Mouse (Mus musculus): ENCODE results near the gene Gpm6a. TPM values are rescaled to one million over a fixed set of nuclear protein-coding genes. Genes with fewer than 3 reads are reported as not detected.
"Not testable (repeated sequence)": the region's sequence is repeated elsewhere in the genome, so short reads cannot be mapped to it uniquely, and the experiment has no call there.

Gpm6a gene
- polyA plus RNA-seq, 1 experiment from 2014 or later: 6.3 TPM

GRCm38 (mm10) chr8:55026661-55027000, 72.0 kb downstream of the Gpm6a start:
- Histone ChIP-seq H3K4me3 (no peak overlapping the region), H3K27me3 (ENCODE audit: insufficient read depth, poor library complexity, severe bottlenecking) (no peaks in the 10 kb centered on the region), H3K36me3 (no peaks in the 10 kb centered on the region), H3K4me1 (no peaks in the 10 kb centered on the region), H3K27ac (no peak overlapping the region), H3K9me3 (no peaks in the 10 kb centered on the region)
- WGBS: 75% methylated on average over 2 of the region's 2 CpGs
- DNase-seq (ENCODE audit: low spot score): no peak

DNA sequence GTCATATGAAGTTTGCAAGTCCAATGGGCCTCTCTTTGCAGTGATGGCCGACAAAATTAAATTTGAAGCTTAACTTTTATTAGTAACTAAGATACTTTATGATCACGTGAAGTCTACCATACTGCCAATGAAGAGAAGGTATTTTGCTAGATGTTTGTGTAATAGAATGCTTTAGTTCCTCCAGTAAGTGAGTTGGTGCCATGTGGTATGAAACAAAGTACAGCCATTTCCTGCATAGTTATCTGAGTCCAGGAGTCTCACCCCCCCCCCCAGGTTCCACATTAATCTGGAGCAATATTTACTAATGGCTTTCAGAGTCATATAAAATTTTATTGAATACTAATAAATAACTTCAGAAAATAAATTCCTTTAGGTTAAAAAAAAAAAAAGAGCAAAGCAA, 73.7 kb downstream of the Gpm6a start:
- 85% methylated on average over 2 of the region's 2 CpGs for WGBS
- DNase-seq (ENCODE audit: low spot score): no peak
- H3K36me3 ChIP-seq: no peaks in the 10 kb centered on the region
- H3K27ac ChIP-seq: no peak overlapping the region
- H3K4me3 ChIP-seq: no peak overlapping the region
- no peaks in the 10 kb centered on the region for H3K4me1 ChIP-seq
- H3K9me3 ChIP-seq: no peaks in the 10 kb centered on the region
- no peaks in the 10 kb centered on the region for H3K27me3 ChIP-seq (ENCODE audit: insufficient read depth, poor library complexity, severe bottlenecking)

- Histone ChIP-seq H3K4me1 (no peaks in the 10 kb centered on the region), H3K36me3 (no peaks in the 10 kb centered on the region), H3K9me3 (no peaks in the 10 kb centered on the region), H3K27ac (no peak overlapping the region), H3K4me3 (no peak overlapping the region), H3K27me3 (ENCODE audit: insufficient read depth, poor library complexity, severe bottlenecking) (no peaks in the 10 kb centered on the region)
- no peak for DNase-seq (ENCODE audit: low spot score)
Observed at GRCm38 (mm10) chr8:55031099-55031498, 76.5 kb downstream of the Gpm6a start.

GRCm38 (mm10) chr8:55034309-55034708, 79.7 kb downstream of the Gpm6a start:
- Histone ChIP-seq H3K4me3 (no peak overlapping the region), H3K27me3 (ENCODE audit: insufficient read depth, poor library complexity, severe bottlenecking) (no peaks in the 10 kb centered on the region)
- no peak for DNase-seq (ENCODE audit: low spot score)

GRCm38 (mm10) chr8:55035416-55035815, 80.8 kb downstream of the Gpm6a start:
- Histone ChIP-seq H3K27ac (no peak overlapping the region), H3K36me3 (no peaks in the 10 kb centered on the region), H3K4me3 (no peak overlapping the region), H3K9me3 (no peaks in the 10 kb centered on the region), H3K4me1 (no peaks in the 10 kb centered on the region), H3K27me3 (ENCODE audit: insufficient read depth, poor library complexity, severe bottlenecking) (no peaks in the 10 kb centered on the region)
- no peak for DNase-seq (ENCODE audit: low spot score)

More at GRCm38 (mm10) chr8:55034309-55034708, 79.7 kb downstream of the Gpm6a start:
- WGBS: 0% methylated on average over 1 of the region's 1 CpGs
- Histone ChIP-seq H3K4me1 (no peaks in the 10 kb centered on the region), H3K9me3 (no peaks in the 10 kb centered on the region), H3K27ac (no peak overlapping the region), H3K36me3 (no peaks in the 10 kb centered on the region)

DNA sequence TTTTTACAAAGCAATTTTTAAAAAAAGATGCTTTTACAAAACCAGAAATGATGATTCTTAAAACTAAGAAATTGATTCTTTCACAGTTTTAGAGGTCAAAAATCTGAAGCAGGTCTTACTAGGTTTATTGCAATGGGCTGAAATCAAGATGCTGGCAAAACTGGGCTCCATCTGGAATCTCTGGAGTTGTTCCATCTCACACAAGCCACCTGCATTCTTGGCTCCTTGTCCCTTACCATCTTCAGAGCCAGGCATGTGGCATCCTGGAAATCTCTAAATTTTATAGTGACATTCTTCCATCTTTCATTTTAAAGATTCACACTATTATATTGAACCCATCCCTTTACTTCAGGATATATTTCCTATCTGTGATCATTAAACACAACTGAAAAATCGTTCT, 88.3 kb downstream of the Gpm6a start:
- no peaks in the 10 kb centered on the region for H3K27me3 ChIP-seq (ENCODE audit: insufficient read depth, poor library complexity, severe bottlenecking)
- no peaks in the 10 kb centered on the region for H3K36me3 ChIP-seq
- DNase-seq (ENCODE audit: low spot score): no peak
- WGBS: 56% methylated on average over 1 of the region's 1 CpGs
- no peaks in the 10 kb centered on the region for H3K4me1 ChIP-seq
- H3K27ac ChIP-seq: no peak overlapping the region
- H3K9me3 ChIP-seq: no peaks in the 10 kb centered on the region
- H3K4me3 ChIP-seq: no peak overlapping the region

- Histone ChIP-seq H3K4me3 (no peak overlapping the region), H3K36me3 (no peaks in the 10 kb centered on the region), H3K4me1 (no peaks in the 10 kb centered on the region), H3K27me3 (ENCODE audit: insufficient read depth, poor library complexity, severe bottlenecking) (no peaks in the 10 kb centered on the region), H3K9me3 (no peaks in the 10 kb centered on the region), H3K27ac (no peak overlapping the region)
- WGBS: 83% methylated on average over 3 of the region's 3 CpGs
- no peak for DNase-seq (ENCODE audit: low spot score)
Observed at GRCm38 (mm10) chr8:55048396-55048795, 93.8 kb downstream of the Gpm6a start.

DNA sequence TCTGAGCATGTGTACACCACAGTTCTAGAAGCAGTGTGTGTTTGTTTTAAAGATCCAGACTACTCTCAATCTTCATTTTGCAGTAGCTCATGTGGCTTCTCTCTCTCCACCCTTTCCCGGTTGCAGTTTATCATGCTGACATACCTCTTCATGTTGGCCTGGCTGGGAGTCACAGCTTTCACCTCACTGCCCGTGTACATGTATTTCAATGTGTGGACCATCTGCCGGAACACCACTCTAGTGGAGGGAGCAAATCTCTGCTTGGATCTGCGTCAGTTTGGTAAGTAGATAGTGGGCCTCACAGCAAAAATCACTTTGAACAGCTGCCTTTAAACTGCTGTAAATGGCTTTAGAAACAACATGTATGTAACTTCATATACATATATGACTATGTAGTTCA, 95.3 kb downstream of the Gpm6a start:
- H3K4me1 ChIP-seq: no peaks in the 10 kb centered on the region
- no peak overlapping the region for H3K4me3 ChIP-seq
- H3K27me3 ChIP-seq (ENCODE audit: insufficient read depth, poor library complexity, severe bottlenecking): no peaks in the 10 kb centered on the region
- no peaks in the 10 kb centered on the region for H3K9me3 ChIP-seq
- no peak for DNase-seq (ENCODE audit: low spot score)
- no peak overlapping the region for H3K27ac ChIP-seq
- no peaks in the 10 kb centered on the region for H3K36me3 ChIP-seq
- WGBS: 80% methylated on average over 4 of the region's 4 CpGs

DNA sequence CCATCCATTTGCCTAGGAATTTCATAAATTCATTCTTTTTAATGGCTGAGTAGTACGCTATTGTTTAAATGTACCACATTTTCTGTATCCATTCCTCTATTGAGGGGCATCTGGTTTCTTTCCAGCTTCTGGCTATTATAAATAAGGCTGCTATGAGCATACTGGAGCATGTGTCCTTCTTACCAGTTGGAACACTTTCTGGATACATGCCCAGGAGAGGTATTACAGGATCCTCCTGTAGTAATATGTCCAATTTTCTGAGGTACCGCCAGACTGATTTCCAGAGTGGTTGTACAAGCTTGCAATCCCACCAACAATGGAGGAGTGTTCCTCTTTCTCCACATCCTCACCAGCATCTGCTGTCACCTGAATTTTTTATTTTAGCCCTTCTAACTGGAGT, 114.2 kb downstream of the Gpm6a start:
- not testable (repeated sequence) for H3K27ac ChIP-seq; DNase-seq (ENCODE audit: low spot score); H3K4me1 ChIP-seq; H3K27me3 ChIP-seq (ENCODE audit: insufficient read depth, poor library complexity, severe bottlenecking); H3K36me3 ChIP-seq; H3K4me3 ChIP-seq; H3K9me3 ChIP-seq
- 82% methylated on average over 2 of the region's 2 CpGs for WGBS

DNA sequence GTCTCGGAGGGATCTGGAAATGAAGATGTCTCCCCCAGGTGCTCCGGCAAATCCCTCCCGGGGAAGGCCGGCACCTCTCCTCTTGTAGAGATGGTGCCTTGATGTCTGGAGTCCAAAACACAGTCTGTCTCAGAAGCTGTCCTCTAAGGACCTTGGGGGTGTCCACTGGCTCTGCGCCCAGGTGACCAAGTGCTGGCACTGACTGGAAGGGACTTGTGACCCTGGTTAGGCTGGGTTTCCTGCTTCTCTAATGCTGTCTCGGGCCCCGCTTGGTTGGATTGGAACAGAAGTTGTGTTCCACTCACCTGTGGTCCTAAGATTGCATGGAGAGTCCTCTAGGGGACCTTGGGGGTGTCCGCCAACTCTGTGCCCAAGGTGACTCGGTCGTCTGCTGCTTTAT, 118.8 kb downstream of the Gpm6a start:
- H3K9me3 ChIP-seq: no peaks in the 10 kb centered on the region
- no peaks in the 10 kb centered on the region for H3K36me3 ChIP-seq
- 85% methylated on average over 10 of the region's 10 CpGs for WGBS
- H3K4me1 ChIP-seq: no peaks in the 10 kb centered on the region
- no peak for DNase-seq (ENCODE audit: low spot score)
- H3K4me3 ChIP-seq: no peak overlapping the region
- H3K27ac ChIP-seq: no peak overlapping the region
- H3K27me3 ChIP-seq (ENCODE audit: insufficient read depth, poor library complexity, severe bottlenecking): no peaks in the 10 kb centered on the region

DNA sequence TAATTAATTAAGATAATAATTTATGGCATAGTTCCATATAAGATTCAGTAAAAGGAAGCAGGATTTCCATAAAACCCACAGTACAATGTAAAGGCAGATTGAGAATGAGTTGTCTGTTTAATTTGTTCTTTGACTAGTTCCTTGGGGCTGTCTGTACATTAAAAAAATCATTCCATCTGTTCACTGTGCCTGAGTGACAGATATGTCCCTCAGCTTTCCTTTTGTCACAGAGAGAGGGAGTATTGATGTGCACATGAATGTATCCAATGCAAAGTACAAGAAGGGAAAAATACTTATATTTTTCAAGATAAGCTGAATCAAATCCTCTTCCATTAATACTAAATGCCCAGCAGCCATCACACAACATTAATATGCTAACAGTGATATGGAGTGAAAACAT, 147.6 kb downstream of the Gpm6a start:
- H3K36me3 ChIP-seq: no peaks in the 10 kb centered on the region
- H3K27ac ChIP-seq: no peak overlapping the region
- H3K27me3 ChIP-seq (ENCODE audit: insufficient read depth, poor library complexity, severe bottlenecking): no peaks in the 10 kb centered on the region
- no peak for DNase-seq (ENCODE audit: low spot score)
- H3K4me1 ChIP-seq: no peaks in the 10 kb centered on the region
- no peaks in the 10 kb centered on the region for H3K9me3 ChIP-seq
- no peak overlapping the region for H3K4me3 ChIP-seq

DNA sequence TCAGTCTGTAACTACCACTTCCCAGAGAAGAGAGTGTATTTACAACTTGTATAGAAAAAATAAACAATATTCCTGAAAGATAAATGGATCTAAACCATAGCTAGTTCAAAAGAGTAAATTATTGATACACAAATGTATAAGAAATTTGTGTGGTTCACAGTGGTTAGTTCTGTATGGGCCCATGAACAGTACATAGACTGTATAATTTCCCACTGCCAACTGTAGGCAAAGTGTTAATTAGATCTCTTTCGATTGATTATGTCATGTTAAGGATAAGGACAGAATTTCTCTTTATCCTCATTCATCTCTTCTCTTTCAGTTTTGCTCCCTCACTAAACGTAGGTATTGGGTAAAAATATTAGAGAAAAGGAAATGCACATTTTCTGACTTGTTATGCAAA, 148.4 kb downstream of the Gpm6a start:
- H3K4me1 ChIP-seq: no peaks in the 10 kb centered on the region
- H3K9me3 ChIP-seq: no peaks in the 10 kb centered on the region
- H3K27me3 ChIP-seq (ENCODE audit: insufficient read depth, poor library complexity, severe bottlenecking): no peaks in the 10 kb centered on the region
- DNase-seq (ENCODE audit: low spot score): no peak
- WGBS: 73% methylated on average over 2 of the region's 2 CpGs
- no peaks in the 10 kb centered on the region for H3K36me3 ChIP-seq
- H3K4me3 ChIP-seq: no peak overlapping the region
- H3K27ac ChIP-seq: no peak overlapping the region

DNA sequence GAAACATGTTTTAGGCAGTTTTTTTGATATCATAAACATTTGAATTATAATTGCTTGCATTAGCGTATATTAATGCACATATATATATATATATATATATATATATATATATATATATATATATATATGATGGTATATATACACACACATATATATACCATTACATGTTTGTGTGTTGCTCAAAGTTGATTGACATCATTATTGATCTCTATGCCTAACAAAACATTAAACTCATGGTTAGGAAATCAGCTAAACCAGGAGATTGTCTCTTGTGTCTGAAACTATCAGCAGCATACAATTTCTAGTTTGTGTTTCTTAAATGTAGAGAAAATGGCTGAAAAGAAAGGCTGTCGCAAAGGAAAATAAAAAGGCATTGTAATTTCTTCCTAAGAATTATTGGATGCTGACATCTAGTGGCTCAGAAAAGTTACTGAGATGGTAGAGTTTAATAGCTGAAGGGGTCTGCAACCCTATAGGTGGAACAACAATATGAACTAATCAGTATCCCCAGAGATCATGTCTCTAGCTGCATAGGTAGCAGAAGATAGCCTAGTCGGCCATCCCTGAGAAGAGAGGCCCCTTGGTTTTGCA, 149.3 kb downstream of the Gpm6a start:
- 57% methylated on average over 3 of the region's 3 CpGs for WGBS
- no peak for DNase-seq (ENCODE audit: low spot score)

More for the DNA sequence above, 149.3 kb downstream of the Gpm6a start:
- no peaks in the 10 kb centered on the region for H3K27me3 ChIP-seq (ENCODE audit: insufficient read depth, poor library complexity, severe bottlenecking)
- no peak overlapping the region for H3K27ac ChIP-seq
- no peaks in the 10 kb centered on the region for H3K36me3 ChIP-seq
- H3K4me1 ChIP-seq: no peaks in the 10 kb centered on the region
- H3K9me3 ChIP-seq: no peaks in the 10 kb centered on the region
- H3K4me3 ChIP-seq: no peak overlapping the region
